Mouse (Mus musculus) neural tube, embryonic 12.5 days (tissue): ENCODE data around the gene Bnipl. TPM values are rescaled to one million over a fixed set of nuclear protein-coding genes. Genes with fewer than 3 reads are reported as not detected.
A peak's percentile ranks its signal among the peaks of the same experiment; 100 is the strongest.

Source experiments
- ATAC-seq: fragments of 200-750 bp; cut with Nextera tagmentation; 2 replicates; pipeline ENCODE4 v1.8.0; 2017; ENCODE audit warnings: low read depth, mild to moderate bottlenecking, moderate TSS enrichment, moderate library complexity; ENCODE audit not compliant: low FRiP score
- H3K27ac ChIP-seq: fragments of 300-500 bp; sonication (generic); 2 replicates; pipeline ENCODE4 v1.5.1; 2016
- H3K27me3 ChIP-seq: fragments of 300-500 bp; sonication (generic); replicated peaks from 2 replicates; pipeline ENCODE4 v1.6.1; 2016; ENCODE audit warnings: mild to moderate bottlenecking
- H3K36me3 ChIP-seq: fragments of 300-500 bp; sonication (generic); 2 replicates; pipeline ENCODE4 v1.6.1; 2016; ENCODE audit warnings: mild to moderate bottlenecking
- H3K4me1 ChIP-seq: fragments of 300-500 bp; sonication (generic); 2 replicates; pipeline ENCODE4 v1.6.1; 2016
- H3K4me2 ChIP-seq: fragments of 300-500 bp; sonication (generic); replicated peaks from 2 replicates; pipeline ENCODE4 v1.6.1; 2016; ENCODE audit warnings: mild to moderate bottlenecking
- H3K4me3 ChIP-seq: fragments of 300-500 bp; sonication (generic); 2 replicates; pipeline ENCODE4 v1.5.1; 2016
- H3K9ac ChIP-seq: fragments of 300-500 bp; sonication (generic); 2 replicates; pipeline ENCODE4 v1.6.1; 2016; ENCODE audit warnings: mild to moderate bottlenecking
- H3K9me3 ChIP-seq: fragments of 300-500 bp; sonication (generic); 2 replicates; pipeline ENCODE4 v1.6.1; 2016; ENCODE audit warnings: mild to moderate bottlenecking
- WGBS: fragments of 180-500 bp; shearing (Covaris S2); methylation state at CpG from one replicate; pipeline ENCODE4 v1.1.7; 2016; 5-methylcytosine and 5-hydroxymethylcytosine counted together
- polyA plus RNA-seq: library from polyadenylated mRNA; unstranded; fragments of >200 nt; fragmentation: Nextera tagmentation; extraction: Ambion mirVana; gene quantifications from 2 replicates; pipeline ENCODE4 v1.2.1, GENCODE M21; 2016

The Bnipl gene
- polyA plus RNA-seq, 1 experiment from 2014 or later: 0.28 TPM

GRCm38 (mm10) chr3:95286011-95286410 is 35.0 kb upstream of the Bnipl start:
- Histone ChIP-seq H3K4me2 (no peak overlapping the region), H3K27ac (no peak overlapping the region), H3K9ac (no peak overlapping the region), H3K36me3 (peaks cover 36% of the 10 kb centered on the region), H3K4me3 (no peak overlapping the region), H3K9me3 (no peaks in the 10 kb centered on the region), H3K4me1 (peaks cover 17% of the 10 kb centered on the region), H3K27me3 (no peaks in the 10 kb centered on the region)
- no peak for ATAC-seq
- WGBS: 81% methylated on average over 5 of the region's 5 CpGs

DNA sequence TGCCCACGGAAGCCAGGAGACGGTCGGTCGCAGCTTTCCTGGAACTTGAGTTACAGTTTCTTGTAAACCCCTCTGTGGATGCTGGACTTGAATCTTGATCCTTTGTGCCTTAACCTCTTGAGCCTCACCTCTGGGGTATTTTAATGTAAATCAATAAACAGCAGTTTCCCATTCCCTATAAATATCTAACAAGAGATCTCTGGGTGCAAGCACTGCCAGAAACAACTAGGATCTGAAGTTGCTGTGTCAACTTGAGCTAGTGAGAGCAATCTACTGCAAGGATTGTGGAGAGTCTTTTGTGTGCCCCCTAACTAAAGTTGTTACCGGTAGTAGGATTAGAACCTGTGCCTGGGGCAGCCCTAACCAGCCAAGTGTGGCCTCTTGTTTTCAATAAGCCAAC is 34.4 kb upstream of the Bnipl start:
- no peaks in the 10 kb centered on the region for H3K9me3 ChIP-seq
- ATAC-seq: no peak

DNA sequence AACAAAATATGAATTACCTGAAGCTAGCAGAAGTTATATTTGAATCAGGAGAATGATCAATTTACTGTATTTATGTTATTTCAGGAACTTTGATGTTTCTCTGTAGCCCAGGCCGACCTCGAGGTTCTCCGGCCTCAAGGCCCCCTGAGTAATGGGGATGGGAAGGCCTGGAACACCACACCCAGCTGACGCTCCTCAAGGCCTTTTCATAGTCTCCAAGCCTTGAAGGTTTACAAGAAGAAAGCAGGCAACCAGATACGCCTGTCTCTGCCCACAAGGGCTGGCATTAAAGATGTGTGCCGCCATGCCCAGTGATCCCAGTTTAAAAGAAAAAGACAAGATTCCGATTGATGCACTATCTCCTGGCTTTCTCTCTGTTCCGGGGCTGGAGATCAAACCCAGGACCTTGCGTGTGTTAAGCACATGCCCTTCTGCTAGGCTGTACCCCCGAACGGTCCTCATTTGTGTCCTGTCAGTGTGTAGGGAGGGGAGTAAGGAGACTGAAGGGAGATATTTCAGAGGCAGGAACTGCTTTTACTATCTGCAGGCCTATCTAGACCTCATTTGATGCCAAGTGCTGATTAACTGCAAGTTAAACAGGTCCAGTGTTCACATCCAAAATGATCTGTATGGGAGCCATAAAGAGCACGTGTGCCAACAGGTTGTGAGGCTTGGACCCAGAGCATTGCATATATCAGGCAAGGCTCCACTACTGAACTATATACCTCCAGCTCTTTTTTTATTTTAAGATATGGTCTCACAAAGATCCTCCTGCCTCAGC is 33.7 kb upstream of the Bnipl start:
- H3K4me2 ChIP-seq: peak overlapping the region; percentile 72
- H3K36me3 ChIP-seq: peaks cover 23% of the 10 kb centered on the region
- H3K9me3 ChIP-seq: no peaks in the 10 kb centered on the region
- H3K9ac ChIP-seq: 0 out of 2 replicates have a peak overlapping the region, but pooled peaks have one; percentile 3
- no peak for ATAC-seq
- H3K27ac ChIP-seq: no peak overlapping the region
- no peak overlapping the region; the same call in 1 of the 2 replicates for H3K4me3 ChIP-seq
- H3K27me3 ChIP-seq: no peaks in the 10 kb centered on the region
- WGBS: 87% methylated on average over 12 of the region's 12 CpGs
- H3K4me1 ChIP-seq: peaks cover 21% of the 10 kb centered on the region

More for the DNA sequence above, 34.4 kb upstream of the Bnipl start:
- Histone ChIP-seq H3K4me2 (no peak overlapping the region), H3K27me3 (no peaks in the 10 kb centered on the region), H3K9ac (no peak overlapping the region), H3K27ac (no peak overlapping the region), H3K4me1 (peaks cover 21% of the 10 kb centered on the region), H3K36me3 (peaks cover 30% of the 10 kb centered on the region), H3K4me3 (no peak overlapping the region)
- WGBS: 94% methylated on average over 5 of the region's 5 CpGs

DNA sequence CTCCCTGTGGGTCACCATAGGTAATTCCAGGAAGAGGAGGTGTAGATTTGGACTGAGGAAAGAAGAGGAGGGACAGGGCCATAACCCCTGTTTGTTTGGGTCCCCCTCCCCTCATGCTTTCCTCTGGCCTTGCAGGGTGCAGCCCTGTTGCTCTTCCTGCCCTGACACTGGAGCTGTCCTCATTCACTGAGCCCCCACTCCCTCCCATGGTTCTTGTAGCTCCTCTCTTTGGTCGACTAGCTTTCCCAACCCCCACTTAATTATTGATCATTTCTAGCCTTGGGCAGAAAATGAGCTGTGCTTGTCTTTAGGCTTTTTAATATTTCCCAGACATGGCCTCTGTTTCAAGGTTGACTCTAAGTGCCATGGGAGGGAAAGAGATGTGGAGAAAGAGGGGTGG is 33.1 kb upstream of the Bnipl start:
- H3K4me1 ChIP-seq: peaks cover 21% of the 10 kb centered on the region
- no peak overlapping the region for H3K27ac ChIP-seq
- peak overlapping the region; percentile 72 for H3K4me2 ChIP-seq
- H3K4me3 ChIP-seq: peak overlapping the region; percentile 64
- no peak for ATAC-seq
- H3K9ac ChIP-seq: peak overlapping the region; percentile 86
- H3K9me3 ChIP-seq: no peaks in the 10 kb centered on the region
- no peaks in the 10 kb centered on the region for H3K27me3 ChIP-seq
- peaks cover 19% of the 10 kb centered on the region for H3K36me3 ChIP-seq
- WGBS: 13% methylated on average over 1 of the region's 1 CpGs

DNA sequence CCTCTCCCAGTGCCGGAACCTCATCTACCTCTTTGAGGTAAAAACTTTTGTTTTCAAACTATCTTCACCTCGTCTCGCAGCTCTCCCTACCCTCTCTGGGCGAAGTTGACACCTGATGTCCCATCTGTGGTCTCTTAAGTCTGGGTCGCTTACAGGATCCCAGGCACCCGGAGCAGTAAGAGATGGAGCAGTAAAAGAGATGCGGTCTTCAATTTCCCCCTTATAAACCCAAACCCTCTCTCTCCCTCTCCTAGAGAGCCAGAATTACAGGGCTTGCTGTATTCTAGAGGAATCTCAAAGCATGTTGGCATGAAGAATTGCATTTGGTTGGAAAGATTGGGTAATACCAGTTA is 32.6 kb upstream of the Bnipl start:
- Histone ChIP-seq H3K27ac (peak overlapping the region; percentile 90), H3K4me2 (peak overlapping the region; percentile 72), H3K4me3 (peak overlapping the region; percentile 64), H3K4me1 (peaks cover 21% of the 10 kb centered on the region), H3K36me3 (peaks cover 16% of the 10 kb centered on the region), H3K9me3 (no peaks in the 10 kb centered on the region), H3K27me3 (no peaks in the 10 kb centered on the region), H3K9ac (peak overlapping the region; percentile 86)
- under 1% methylated on average over 7 of the region's 7 CpGs for WGBS
- ATAC-seq: no peak

DNA sequence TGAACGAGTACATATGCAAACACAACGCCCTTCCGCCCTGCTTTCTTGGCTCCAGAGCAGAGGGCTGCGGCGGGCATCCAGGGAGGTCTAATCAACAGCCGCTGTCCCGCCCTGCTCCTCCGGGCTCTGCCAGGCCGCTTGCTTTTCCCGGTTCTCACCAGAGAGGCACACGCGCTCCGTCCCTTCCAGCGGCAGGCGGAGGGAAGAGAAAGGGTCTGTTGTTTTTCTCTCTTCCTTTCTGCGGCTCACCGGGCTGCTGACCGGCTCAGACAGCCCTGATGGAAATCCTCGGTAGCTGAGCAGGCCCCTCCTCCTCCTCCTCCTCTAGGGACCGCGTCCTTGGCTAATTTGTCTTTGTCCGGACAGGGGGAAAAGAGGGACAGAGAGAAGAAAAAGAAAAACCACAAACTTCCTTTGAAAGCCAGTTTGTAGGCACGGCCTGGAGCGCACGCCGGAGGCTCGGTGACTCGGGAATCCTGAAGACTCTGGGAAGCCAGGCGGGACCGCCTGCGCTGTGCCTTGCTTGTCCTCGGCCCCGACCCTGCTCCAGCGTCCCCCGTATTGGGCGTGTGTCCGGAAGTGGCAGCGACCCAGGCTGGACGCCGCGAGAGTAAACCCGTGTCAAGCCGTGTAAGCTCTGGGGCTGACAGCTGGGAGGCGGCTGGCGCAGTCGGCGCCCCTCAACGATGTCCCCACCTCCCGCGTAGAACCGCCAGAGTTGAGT is 32.0 kb upstream of the Bnipl start:
- WGBS: under 1% methylated on average over 50 of the region's 51 CpGs
- Histone ChIP-seq H3K4me2 (peak overlapping the region; percentile 72), H3K9ac (peak overlapping the region; percentile 86), H3K27me3 (no peaks in the 10 kb centered on the region), H3K36me3 (peaks cover 10% of the 10 kb centered on the region), H3K4me1 (peaks cover 21% of the 10 kb centered on the region), H3K9me3 (no peaks in the 10 kb centered on the region), H3K27ac (peak overlapping the region; percentile 90), H3K4me3 (peak overlapping the region; percentile 64)
- ATAC-seq: peak; percentile 69

GRCm38 (mm10) chr3:95282381-95282864 is 31.4 kb upstream of the Bnipl start:
- Histone ChIP-seq H3K4me1 (peaks cover 21% of the 10 kb centered on the region), H3K36me3 (peaks cover 4% of the 10 kb centered on the region), H3K9ac (peak overlapping the region; percentile 86), H3K4me3 (peak overlapping the region; percentile 64), H3K27ac (peak overlapping the region; percentile 90), H3K27me3 (no peaks in the 10 kb centered on the region), H3K4me2 (peak overlapping the region; percentile 72), H3K9me3 (no peaks in the 10 kb centered on the region)
- WGBS: under 1% methylated on average over 11 of the region's 11 CpGs
- peak; percentile 15; the same call in 1 of the 2 replicates for ATAC-seq

DNA sequence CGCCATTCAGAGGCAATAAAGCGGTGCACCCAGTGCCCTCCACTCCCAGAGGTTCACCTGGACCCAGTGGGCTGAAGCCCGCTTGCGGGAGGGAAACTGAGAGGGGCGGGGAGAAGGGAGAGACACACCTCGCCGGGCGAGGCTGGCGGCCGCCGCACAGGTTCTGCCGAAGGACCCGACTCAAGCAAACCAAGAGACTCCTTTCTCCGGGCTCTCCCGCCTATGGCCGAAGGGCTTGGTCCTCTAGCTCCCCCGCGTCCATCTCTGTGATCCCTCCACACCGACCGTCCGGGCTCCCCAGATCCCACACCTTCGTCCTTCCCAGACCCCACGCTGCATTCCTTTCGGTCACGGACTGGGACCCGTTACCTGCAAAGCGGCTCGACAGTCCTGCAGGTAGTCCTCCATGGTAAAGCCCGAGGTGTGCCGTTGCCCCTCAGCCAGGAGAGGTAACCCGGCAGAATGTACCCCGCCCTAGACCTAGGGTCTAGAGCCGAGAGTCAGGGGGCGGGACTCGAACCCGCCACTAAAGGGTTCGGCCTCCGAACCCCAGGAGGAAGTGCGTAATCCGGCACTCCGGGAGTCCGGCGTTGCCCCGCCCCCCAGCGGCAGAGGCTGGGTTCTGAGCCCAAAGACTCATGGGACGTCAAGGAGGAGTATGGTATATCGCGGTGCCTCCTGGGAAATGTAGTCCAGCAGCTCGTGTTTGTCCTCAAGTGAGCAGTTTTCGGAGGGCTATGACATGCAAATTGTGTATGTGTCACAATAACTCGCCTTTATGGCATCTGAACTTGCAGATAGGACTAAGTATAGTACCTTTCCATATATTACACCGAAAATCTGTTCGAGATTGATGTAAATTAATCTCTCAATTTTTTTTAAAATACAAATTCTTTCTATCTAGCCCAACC is 30.5 kb upstream of the Bnipl start, which contains the start of the genes Mindy1 and Prune1:
TSS of gene Mindy1 (plus strand) at position 130 of the 911 bp plus-strand sequence.
TSS of gene Prune1 (minus strand) at position 861 of the 911 bp plus-strand sequence.
- Histone ChIP-seq H3K4me3 (peak within 1 kb of the TSS; percentile 74), H3K27me3 (no peaks in the 10 kb centered on the region), H3K9me3 (no peaks in the 10 kb centered on the region), H3K27ac (peak within 1 kb of the TSS; percentile 90), H3K4me2 (peak within 1 kb of the TSS; percentile 72), H3K9ac (peak within 1 kb of the TSS; percentile 86), H3K4me1 (peaks cover 21% of the 10 kb centered on the region), H3K36me3 (0 out of 2 replicates have a peak, but pooled peaks cover under 1% of the 10 kb centered on the region)
- 1% methylated on average over 53 of the region's 53 CpGs for WGBS
- ATAC-seq: peak; percentile 90

GRCm38 (mm10) chr3:95280747-95281146 is 29.8 kb upstream of the Bnipl start:
- WGBS: 44% methylated on average over 8 of the region's 8 CpGs
- Histone ChIP-seq H3K36me3 (no peaks in the 10 kb centered on the region), H3K9ac (peak overlapping the region; percentile 75), H3K9me3 (no peaks in the 10 kb centered on the region), H3K4me2 (peak overlapping the region; percentile 72), H3K27ac (no peak overlapping the region), H3K27me3 (no peaks in the 10 kb centered on the region), H3K4me1 (peaks cover 21% of the 10 kb centered on the region), H3K4me3 (peak overlapping the region; percentile 74)
- no peak for ATAC-seq

GRCm38 (mm10) chr3:95277149-95277551 is 26.2 kb upstream of the Bnipl start:
- H3K36me3 ChIP-seq: 0 out of 2 replicates have a peak, but pooled peaks cover 3% of the 10 kb centered on the region
- H3K4me1 ChIP-seq: peaks cover 4% of the 10 kb centered on the region; the same call in 1 of the 2 replicates
- no peak overlapping the region for H3K27ac ChIP-seq
- no peak overlapping the region for H3K4me2 ChIP-seq
- no peaks in the 10 kb centered on the region for H3K9me3 ChIP-seq
- no peak overlapping the region for H3K4me3 ChIP-seq
- ATAC-seq: no peak
- WGBS: 94% methylated on average over 1 of the region's 1 CpGs
- no peaks in the 10 kb centered on the region for H3K27me3 ChIP-seq
- H3K9ac ChIP-seq: no peak overlapping the region

GRCm38 (mm10) chr3:95276428-95276934 is 25.5 kb upstream of the Bnipl start:
- no peak overlapping the region for H3K4me2 ChIP-seq
- peaks cover 4% of the 10 kb centered on the region; the same call in 1 of the 2 replicates for H3K4me1 ChIP-seq
- no peaks in the 10 kb centered on the region for H3K27me3 ChIP-seq
- no peaks in the 10 kb centered on the region for H3K9me3 ChIP-seq
- no peak overlapping the region for H3K9ac ChIP-seq
- 81% methylated on average over 5 of the region's 5 CpGs for WGBS
- H3K27ac ChIP-seq: no peak overlapping the region
- H3K4me3 ChIP-seq: no peak overlapping the region
- H3K36me3 ChIP-seq: 0 out of 2 replicates have a peak, but pooled peaks cover 3% of the 10 kb centered on the region
- ATAC-seq: no peak
